Mouse (Mus musculus) forebrain, embryonic 12.5 days (tissue): ENCODE measurements around the gene Otop2. TPM values are rescaled to one million over a fixed set of nuclear protein-coding genes. Genes with fewer than 3 reads are reported as not detected.
A peak's percentile ranks its signal among the peaks of the same experiment; 100 is the strongest.

Experiments used
- ATAC-seq: fragments of 200-750 bp; cut with Nextera tagmentation; 2 replicates; pipeline ENCODE4 v1.8.0; 2017; ENCODE audit warnings: moderate TSS enrichment; ENCODE audit not compliant: low FRiP score
- H3K27ac ChIP-seq: fragments of 300-500 bp; sonication (generic); 2 replicates; pipeline ENCODE4 v1.5.1; 2016; ENCODE audit warnings: mild to moderate bottlenecking
- H3K27me3 ChIP-seq: fragments of 300-500 bp; sonication (generic); 2 replicates; pipeline ENCODE4 v1.6.1; 2016; ENCODE audit warnings: mild to moderate bottlenecking
- H3K36me3 ChIP-seq: fragments of 300-500 bp; sonication (generic); replicated peaks from 2 replicates; pipeline ENCODE4 v1.6.1; 2016; ENCODE audit warnings: mild to moderate bottlenecking
- H3K4me1 ChIP-seq: fragments of 300-500 bp; sonication (generic); 2 replicates; pipeline ENCODE4 v1.6.1; 2016
- H3K4me2 ChIP-seq: fragments of 300-500 bp; sonication (generic); 2 replicates; pipeline ENCODE4 v1.6.1; 2016; ENCODE audit warnings: mild to moderate bottlenecking, moderate library complexity
- H3K4me3 ChIP-seq: fragments of 300-500 bp; sonication (generic); replicated peaks from 2 replicates; pipeline ENCODE4 v1.5.1; 2016; ENCODE audit warnings: mild to moderate bottlenecking
- H3K9ac ChIP-seq: fragments of 300-500 bp; sonication (generic); 2 replicates; pipeline ENCODE4 v1.6.1; 2016; ENCODE audit warnings: mild to moderate bottlenecking
- H3K9me3 ChIP-seq: fragments of 300-500 bp; sonication (generic); 2 replicates; pipeline ENCODE4 v1.6.1; 2016
- WGBS: fragments of 180-500 bp; shearing (Covaris S2); methylation state at CpG from one replicate; pipeline ENCODE4 v1.1.7; 2016; 5-methylcytosine and 5-hydroxymethylcytosine counted together
- polyA plus RNA-seq: library from polyadenylated mRNA; unstranded; fragments of >200 nt; fragmentation: Nextera tagmentation; extraction: Ambion mirVana; gene quantifications from 2 replicates; pipeline ENCODE4 v1.2.1, GENCODE M21; 2016

Gene Otop2
- polyA plus RNA-seq, 1 experiment from 2014 or later: not detected

GRCm38 (mm10) chr11:115317204-115317603 lies 10.2 kb downstream of the Otop2 start:
- H3K9ac ChIP-seq: no peak overlapping the region
- peaks cover 100% of the 10 kb centered on the region for H3K27me3 ChIP-seq
- H3K9me3 ChIP-seq: no peaks in the 10 kb centered on the region
- H3K4me1 ChIP-seq: peaks cover 27% of the 10 kb centered on the region
- no peak overlapping the region for H3K4me3 ChIP-seq
- H3K4me2 ChIP-seq: no peak overlapping the region
- H3K27ac ChIP-seq: no peak overlapping the region
- no peak for ATAC-seq
- WGBS: 61% methylated on average over 7 of the region's 7 CpGs
- no peaks in the 10 kb centered on the region for H3K36me3 ChIP-seq

GRCm38 (mm10) chr11:115318245-115319027 lies 11.5 kb downstream of the Otop2 start:
- H3K4me1 ChIP-seq: peaks cover 32% of the 10 kb centered on the region
- H3K4me2 ChIP-seq: no peak overlapping the region
- no peak overlapping the region for H3K27ac ChIP-seq
- peak overlapping the region; percentile 6; the same call in 1 of the 2 replicates for H3K4me3 ChIP-seq
- WGBS: 3% methylated on average over 63 of the region's 63 CpGs
- peaks cover 100% of the 10 kb centered on the region for H3K27me3 ChIP-seq
- H3K36me3 ChIP-seq: no peaks in the 10 kb centered on the region
- H3K9me3 ChIP-seq: no peaks in the 10 kb centered on the region
- no peak overlapping the region for H3K9ac ChIP-seq
- ATAC-seq: no peak

GRCm38 (mm10) chr11:115319704-115320383 lies 12.9 kb downstream of the Otop2 start:
- H3K27me3 ChIP-seq: peaks cover 100% of the 10 kb centered on the region
- no peak for ATAC-seq
- no peaks in the 10 kb centered on the region for H3K36me3 ChIP-seq
- peaks cover 32% of the 10 kb centered on the region for H3K4me1 ChIP-seq
- no peaks in the 10 kb centered on the region for H3K9me3 ChIP-seq
- no peak overlapping the region for H3K4me2 ChIP-seq
- H3K4me3 ChIP-seq: no peak overlapping the region
- WGBS: 3% methylated on average over 18 of the region's 18 CpGs
- H3K9ac ChIP-seq: no peak overlapping the region
- H3K27ac ChIP-seq: no peak overlapping the region

GRCm38 (mm10) chr11:115321906-115322693 lies 15.1 kb downstream of the Otop2 start, which contains the start of gene Ush1g:
Ush1g (minus strand) TSS chr11:115322041.
- no peaks in the 10 kb centered on the region for H3K9me3 ChIP-seq
- peak within 1 kb of the TSS; percentile 13; the same call in 1 of the 2 replicates for H3K4me3 ChIP-seq
- H3K4me2 ChIP-seq: peak within 1 kb of the TSS; percentile 35
- peaks cover 95% of the 10 kb centered on the region for H3K27me3 ChIP-seq
- no peak within 1 kb of the TSS for H3K27ac ChIP-seq
- H3K36me3 ChIP-seq: no peaks in the 10 kb centered on the region
- 4% methylated on average over 35 of the region's 35 CpGs for WGBS
- H3K9ac ChIP-seq: no peak within 1 kb of the TSS
- peaks cover 32% of the 10 kb centered on the region for H3K4me1 ChIP-seq
- ATAC-seq: peak; percentile 62; the same call in 1 of the 2 replicates

- H3K27ac ChIP-seq: no peak overlapping the region
- no peak overlapping the region for H3K4me3 ChIP-seq
- H3K4me1 ChIP-seq: peaks cover 28% of the 10 kb centered on the region
- peaks cover 91% of the 10 kb centered on the region for H3K27me3 ChIP-seq
- H3K4me2 ChIP-seq: peak overlapping the region; percentile 19; the same call in 1 of the 2 replicates
- WGBS: 23% methylated on average over 32 of the region's 32 CpGs
- H3K9me3 ChIP-seq: no peaks in the 10 kb centered on the region
- no peak for ATAC-seq
- no peak overlapping the region for H3K9ac ChIP-seq
- no peaks in the 10 kb centered on the region for H3K36me3 ChIP-seq
Measured at GRCm38 (mm10) chr11:115323354-115323753, 16.4 kb downstream of the Otop2 start.

- no peak for ATAC-seq
- Histone ChIP-seq H3K4me1 (peaks cover 10% of the 10 kb centered on the region; the same call in 1 of the 2 replicates), H3K27ac (no peak overlapping the region), H3K36me3 (no peaks in the 10 kb centered on the region), H3K4me2 (no peak overlapping the region), H3K9ac (no peak overlapping the region), H3K4me3 (no peak overlapping the region), H3K27me3 (peaks cover 67% of the 10 kb centered on the region), H3K9me3 (no peaks in the 10 kb centered on the region)
- WGBS: 76% methylated on average over 7 of the region's 7 CpGs
Measured at GRCm38 (mm10) chr11:115326730-115327129, 19.8 kb downstream of the Otop2 start.

- no peak overlapping the region for H3K9ac ChIP-seq
- H3K27ac ChIP-seq: no peak overlapping the region
- no peak for ATAC-seq
- H3K36me3 ChIP-seq: no peaks in the 10 kb centered on the region
- no peaks in the 10 kb centered on the region for H3K9me3 ChIP-seq
- H3K27me3 ChIP-seq: peaks cover 67% of the 10 kb centered on the region
- 72% methylated on average over 15 of the region's 15 CpGs for WGBS
- H3K4me3 ChIP-seq: no peak overlapping the region
- no peak overlapping the region for H3K4me2 ChIP-seq
- peaks cover 2% of the 10 kb centered on the region for H3K4me1 ChIP-seq
Measured at GRCm38 (mm10) chr11:115329339-115329738, 22.4 kb downstream of the Otop2 start.

- no peak within 1 kb of the TSS for H3K27ac ChIP-seq
- no peak within 1 kb of the TSS for H3K9ac ChIP-seq
- peak within 1 kb of the TSS; percentile 10 for H3K4me3 ChIP-seq
- under 1% methylated on average over 29 of the region's 29 CpGs for WGBS
- H3K27me3 ChIP-seq: peaks cover 80% of the 10 kb centered on the region
- no peak for ATAC-seq
- peak within 1 kb of the TSS; percentile 48 for H3K4me2 ChIP-seq
- H3K4me1 ChIP-seq: peaks cover 11% of the 10 kb centered on the region
- no peaks in the 10 kb centered on the region for H3K36me3 ChIP-seq
- no peaks in the 10 kb centered on the region for H3K9me3 ChIP-seq
Measured at GRCm38 (mm10) chr11:115334531-115334930, 27.6 kb downstream of the Otop2 start, which contains the start of gene Otop3. Otop3 (plus strand) TSS chr11:115334731.

- H3K36me3 ChIP-seq: no peaks in the 10 kb centered on the region
- peaks cover 11% of the 10 kb centered on the region for H3K4me1 ChIP-seq
- H3K27me3 ChIP-seq: peaks cover 83% of the 10 kb centered on the region
- H3K27ac ChIP-seq: no peak overlapping the region
- H3K4me3 ChIP-seq: no peak overlapping the region
- no peaks in the 10 kb centered on the region for H3K9me3 ChIP-seq
- H3K4me2 ChIP-seq: no peak overlapping the region; the same call in 1 of the 2 replicates
- 57% methylated on average over 12 of the region's 12 CpGs for whole genome bisulfite sequencing
- H3K9ac ChIP-seq: no peak overlapping the region
- ATAC-seq: no peak
Measured at GRCm38 (mm10) chr11:115335223-115335622, 28.3 kb downstream of the Otop2 start.

GRCm38 (mm10) chr11:115336115-115336514 lies 29.2 kb downstream of the Otop2 start:
- no peak for ATAC-seq
- Histone ChIP-seq H3K27ac (no peak overlapping the region), H3K4me3 (no peak overlapping the region), H3K9me3 (no peaks in the 10 kb centered on the region), H3K4me2 (no peak overlapping the region), H3K27me3 (peaks cover 88% of the 10 kb centered on the region), H3K4me1 (peaks cover 11% of the 10 kb centered on the region), H3K9ac (no peak overlapping the region), H3K36me3 (no peaks in the 10 kb centered on the region)
- WGBS: 17% methylated on average over 6 of the region's 6 CpGs

- no peak for ATAC-seq
- H3K4me1 ChIP-seq: peaks cover 11% of the 10 kb centered on the region
- no peaks in the 10 kb centered on the region for H3K36me3 ChIP-seq
- 53% methylated on average over 3 of the region's 3 CpGs for WGBS
- H3K9me3 ChIP-seq: no peaks in the 10 kb centered on the region
- H3K27ac ChIP-seq: no peak overlapping the region
- H3K27me3 ChIP-seq: peaks cover 81% of the 10 kb centered on the region
- no peak overlapping the region for H3K4me3 ChIP-seq
- H3K4me2 ChIP-seq: no peak overlapping the region
- H3K9ac ChIP-seq: no peak overlapping the region
Measured at GRCm38 (mm10) chr11:115337350-115337749, 30.4 kb downstream of the Otop2 start.

GRCm38 (mm10) chr11:115337826-115338225 lies 30.9 kb downstream of the Otop2 start:
- H3K9ac ChIP-seq: no peak overlapping the region

More at GRCm38 (mm10) chr11:115337826-115338225, 30.9 kb downstream of the Otop2 start:
- Histone ChIP-seq H3K27ac (no peak overlapping the region), H3K4me3 (no peak overlapping the region), H3K4me1 (peaks cover 11% of the 10 kb centered on the region), H3K9me3 (no peaks in the 10 kb centered on the region), H3K4me2 (no peak overlapping the region), H3K36me3 (no peaks in the 10 kb centered on the region), H3K27me3 (peaks cover 77% of the 10 kb centered on the region)
- 92% methylated on average over 1 of the region's 1 CpGs for WGBS
- no peak for ATAC-seq
